Mouse (Mus musculus): ENCODE data around the gene Ppfia3.

The Ppfia3 gene

GRCm38 (mm10) chr7:45342081-45342480 is 24.7 kb downstream of the Ppfia3 start:
- no peak for DNase-seq

- DNase-seq, result peak; percentile 73
These were observed 25.5 kb downstream of the Ppfia3 start for GRCm38 (mm10) chr7:45341303-45341702.

- peak; percentile 42 for DNase-seq
These were observed 26.1 kb downstream of the Ppfia3 start for GRCm38 (mm10) chr7:45340669-45341068.

- DNase-seq, result no peak
These were observed 26.8 kb downstream of the Ppfia3 start for GRCm38 (mm10) chr7:45340066-45340442.

GRCm38 (mm10) chr7:45339410-45340065 is 27.3 kb downstream of the Ppfia3 start:
- DNase-seq, result peak; percentile 72

- DNase-seq, result peak; percentile 50
These were observed 28.5 kb downstream of the Ppfia3 start for GRCm38 (mm10) chr7:45338161-45338911.

- DNase-seq, result no peak
These were observed 29.4 kb downstream of the Ppfia3 start for GRCm38 (mm10) chr7:45337469-45337868.

GRCm38 (mm10) chr7:45336319-45336718 is 30.5 kb downstream of the Ppfia3 start:
- DNase-seq, result no peak

GRCm38 (mm10) chr7:45335056-45335455 is 31.8 kb downstream of the Ppfia3 start, which contains the start of gene Hrc:
Gene Hrc (plus strand): TSS chr7:45335290.
- no peak for DNase-seq

- no peak for DNase-seq
These were observed 32.2 kb downstream of the Ppfia3 start for GRCm38 (mm10) chr7:45334605-45335004.

- DNase-seq, result peak; percentile 89
These were observed 33.3 kb downstream of the Ppfia3 start, which contains the start of gene Trpm4 for GRCm38 (mm10) chr7:45333431-45333982. Gene Trpm4 (minus strand): TSS chr7:45333780.

- peak; percentile 61 for DNase-seq
These were observed 34.0 kb downstream of the Ppfia3 start for GRCm38 (mm10) chr7:45332685-45333425.

GRCm38 (mm10) chr7:45331502-45331901 is 35.3 kb downstream of the Ppfia3 start:
- no peak for DNase-seq

- no peak for DNase-seq
These were observed 37.9 kb downstream of the Ppfia3 start for GRCm38 (mm10) chr7:45328841-45329475.

GRCm38 (mm10) chr7:45325800-45326199 is 41.0 kb downstream of the Ppfia3 start:
- no peak for DNase-seq

GRCm38 (mm10) chr7:45323069-45323468 is 43.8 kb downstream of the Ppfia3 start:
- DNase-seq, result no peak

GRCm38 (mm10) chr7:45322245-45322644 is 44.6 kb downstream of the Ppfia3 start:
- DNase-seq, result no peak

GRCm38 (mm10) chr7:45316536-45316935 is 50.3 kb downstream of the Ppfia3 start:
- no peak for DNase-seq

GRCm38 (mm10) chr7:45315182-45315701 is 51.6 kb downstream of the Ppfia3 start:
- DNase-seq, result peak; percentile 64

- DNase-seq, result no peak
These were observed 53.3 kb downstream of the Ppfia3 start for GRCm38 (mm10) chr7:45313495-45313894.

- DNase-seq, result no peak
These were observed 53.9 kb downstream of the Ppfia3 start for GRCm38 (mm10) chr7:45312686-45313453.

GRCm38 (mm10) chr7:45312023-45312422 is 54.8 kb downstream of the Ppfia3 start:
- DNase-seq, result no peak

Measured in kidney, adult 18-20 months (tissue).